Mouse (Mus musculus): Measurements from ENCODE around the gene Btf3.

Btf3 gene

DNA sequence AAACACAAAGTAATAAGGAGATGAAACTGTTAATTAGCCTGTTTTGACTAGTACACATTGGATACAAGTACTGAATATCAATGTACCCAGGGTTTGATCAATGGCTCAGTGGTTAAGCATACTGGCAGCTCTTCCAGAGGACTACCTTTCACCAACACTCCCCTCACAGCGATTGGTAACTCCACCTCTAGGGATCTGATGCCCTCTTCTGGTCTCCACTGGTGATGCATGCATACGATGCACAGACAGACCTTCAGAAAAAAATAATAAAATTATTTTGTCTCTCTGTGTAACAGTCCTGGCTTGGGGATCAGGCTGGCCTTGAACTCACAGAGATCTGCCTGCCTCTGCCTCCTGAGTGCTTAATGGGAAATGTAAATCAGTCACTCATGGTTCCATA, 15.3 kb upstream of the Btf3 start:
- DNase-seq, result no peak

DNA sequence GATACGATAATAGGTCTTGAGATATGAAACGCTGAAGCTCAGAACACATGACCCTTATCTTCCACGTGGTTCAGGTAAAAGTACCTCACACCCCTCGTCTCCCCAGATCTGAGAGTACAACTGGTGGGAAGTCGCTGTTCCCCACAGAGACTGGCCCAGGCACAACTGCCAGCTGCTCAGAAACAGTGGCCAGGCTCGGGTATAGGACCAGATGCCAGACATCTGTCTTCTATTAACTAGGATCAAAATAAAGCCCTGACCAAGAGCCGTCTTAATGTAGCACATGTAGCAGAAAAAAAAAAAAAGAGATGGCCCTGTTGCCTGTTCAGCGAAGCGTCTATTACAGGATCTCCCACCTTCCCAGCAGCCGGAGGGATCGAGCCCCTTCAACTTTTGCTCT, 8.2 kb upstream of the Btf3 start:
- DNase-seq, result no peak

GRCm38 (mm10) chr13:98317911-98318310, 1.1 kb upstream of the Btf3 start:
- DNase-seq, result no peak

GRCm38 (mm10) chr13:98317246-98317677, 456 bp upstream of the Btf3 start:
- DNase-seq, result no peak

DNA sequence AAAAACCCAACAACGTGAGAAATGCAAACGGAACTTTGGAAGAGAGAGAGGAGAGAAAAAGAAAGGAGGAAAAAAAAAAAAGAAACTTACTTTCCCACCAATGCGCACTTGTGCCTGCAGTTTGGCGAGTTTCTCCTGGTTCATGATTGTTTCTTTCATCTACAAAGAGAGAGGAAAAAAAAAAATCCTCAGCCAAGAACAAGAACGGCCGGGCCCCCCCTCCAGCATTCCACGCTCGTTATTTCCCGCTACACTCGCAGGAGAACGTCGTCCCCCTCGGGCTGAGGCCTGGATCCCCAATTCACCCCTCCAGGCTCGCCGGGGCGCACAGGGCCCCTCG, 696 bp downstream of the Btf3 start:
- no peak for DNase-seq

DNA sequence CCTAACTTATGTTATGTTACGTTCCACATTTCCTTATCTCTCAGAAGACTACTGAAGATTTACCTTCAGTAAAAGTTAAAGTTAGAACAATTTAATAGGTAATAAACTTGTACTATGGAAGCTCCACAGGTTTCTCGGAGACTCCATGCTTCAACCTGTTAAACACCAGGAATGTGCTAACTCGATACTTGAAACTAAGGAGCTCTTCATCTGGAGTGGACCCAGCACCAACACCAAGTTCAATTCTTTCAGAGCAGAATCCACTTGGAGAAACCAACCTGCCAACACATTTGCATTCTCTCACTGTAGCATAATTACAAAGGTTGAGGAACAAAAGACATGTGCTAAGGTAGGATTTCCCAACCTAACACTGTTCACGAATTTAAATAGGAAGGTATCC, 1.7 kb downstream of the Btf3 start:
- DNase-seq, result no peak

GRCm38 (mm10) chr13:98313631-98314030, 3.2 kb downstream of the Btf3 start:
- DNase-seq, result no peak

DNA sequence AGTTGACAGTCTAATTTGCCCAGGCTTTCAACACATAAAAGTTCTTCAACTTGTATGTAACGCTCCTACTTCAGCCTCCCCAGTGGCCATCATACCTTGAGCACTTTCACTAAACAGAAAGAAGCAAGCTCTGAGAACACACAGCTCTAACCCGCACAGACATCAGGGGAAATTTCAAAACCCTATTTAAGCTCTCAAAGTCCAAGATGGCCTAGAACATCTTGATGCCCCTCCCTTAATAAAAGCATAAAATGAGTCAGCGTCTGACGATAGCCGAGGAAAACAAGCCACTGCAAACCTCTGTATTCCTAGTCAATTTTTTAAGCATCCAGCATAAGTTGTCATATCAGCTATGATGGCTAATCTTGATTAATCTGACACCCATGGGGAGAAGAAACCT, 5.2 kb downstream of the Btf3 start:
- DNase-seq, result no peak

DNA sequence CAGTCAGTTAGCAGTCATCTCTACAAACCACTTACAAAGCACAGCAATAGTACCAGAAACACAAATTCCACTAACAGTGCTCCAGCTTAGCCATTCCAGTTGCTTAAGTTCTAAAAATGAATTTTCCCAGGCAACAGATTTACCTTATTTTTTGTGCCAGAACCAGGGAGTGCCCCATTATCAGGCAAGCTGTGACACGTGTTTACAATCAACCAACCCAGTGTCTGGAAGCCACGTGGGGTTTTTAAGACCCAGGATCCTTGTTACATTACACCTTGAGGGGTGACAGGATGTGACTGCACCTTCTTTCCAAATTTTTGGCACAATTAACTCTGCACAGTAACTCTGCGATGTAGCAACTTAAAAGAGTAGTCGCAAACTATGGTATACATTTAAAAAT, 8.1 kb downstream of the Btf3 start:
- DNase-seq, result no peak

- no peak for DNase-seq
Measured at GRCm38 (mm10) chr13:98308004-98308403, 8.8 kb downstream of the Btf3 start.

- DNase-seq, result no peak
Measured at GRCm38 (mm10) chr13:98306852-98307475, 9.8 kb downstream of the Btf3 start.

DNA sequence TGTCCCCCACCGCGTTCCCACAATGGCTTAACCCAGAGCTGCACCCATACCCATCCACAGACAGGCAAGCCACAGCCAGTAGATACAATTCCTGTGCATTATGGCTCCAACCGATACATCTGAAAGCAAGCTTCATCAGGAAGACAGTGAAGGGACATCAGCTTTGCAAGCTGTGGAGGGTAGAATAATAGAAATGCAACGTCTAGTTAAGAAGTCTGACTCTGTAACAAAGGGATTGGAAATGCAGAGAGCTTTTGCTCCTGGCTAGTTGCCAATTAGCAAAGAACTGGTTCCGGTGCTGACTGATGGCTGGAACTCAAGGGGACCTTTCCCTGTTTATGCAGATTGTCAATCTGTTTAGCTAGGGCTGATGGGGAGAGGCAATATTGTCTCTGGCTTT, 10.4 kb downstream of the Btf3 start:
- DNase-seq, result no peak

DNA sequence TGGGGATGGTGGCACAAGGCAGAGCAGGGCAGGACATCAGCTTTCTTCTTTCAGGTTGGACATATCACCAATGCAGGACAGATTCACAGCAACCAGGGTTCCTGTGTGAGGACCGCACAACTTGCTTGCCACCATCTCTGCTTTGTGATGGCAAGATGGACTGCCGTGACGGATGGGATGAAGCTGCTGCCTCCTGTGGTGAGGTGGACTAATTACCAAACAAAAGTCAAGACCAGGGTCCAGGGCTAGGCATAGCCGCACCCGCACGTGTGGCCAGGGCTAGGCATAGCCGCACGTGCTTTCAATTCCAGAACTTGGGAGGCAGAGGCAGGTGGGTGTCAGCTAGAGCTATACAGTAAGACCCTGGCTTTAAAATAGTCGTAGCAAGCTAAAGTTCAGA, 11.5 kb downstream of the Btf3 start:
- DNase-seq, result no peak

- DNase-seq, result peak; percentile 57
Measured at GRCm38 (mm10) chr13:98298833-98299758, 17.7 kb downstream of the Btf3 start.

DNA sequence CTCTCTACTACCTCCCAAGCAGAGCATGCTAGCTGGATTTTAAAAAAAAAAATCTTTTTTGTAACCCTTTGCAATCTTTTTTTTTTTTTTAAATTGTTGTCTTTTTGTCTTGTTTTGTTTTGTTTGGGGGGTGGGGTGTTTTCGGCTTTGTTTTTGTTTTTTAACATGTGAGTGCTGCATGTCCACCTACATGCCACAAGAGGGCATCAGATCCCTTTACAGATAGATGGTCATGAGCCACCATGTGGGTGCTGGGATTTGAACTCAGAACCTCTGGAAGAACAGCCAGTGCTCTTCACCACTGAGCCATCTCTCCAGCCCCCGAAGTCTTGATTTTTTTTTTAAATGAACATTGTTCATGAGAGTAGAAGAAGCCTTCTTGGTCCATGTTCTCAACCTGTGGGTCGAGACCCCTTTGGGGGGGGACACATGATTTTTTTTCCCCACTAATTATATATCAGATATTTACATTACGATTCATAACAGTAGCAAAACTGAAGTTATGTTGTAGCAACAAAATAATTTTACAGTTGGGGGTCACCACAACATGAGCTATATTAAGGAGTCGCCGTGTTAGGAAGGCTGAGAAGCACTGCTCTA, 18.8 kb downstream of the Btf3 start:
- DNase-seq, result no peak

DNA sequence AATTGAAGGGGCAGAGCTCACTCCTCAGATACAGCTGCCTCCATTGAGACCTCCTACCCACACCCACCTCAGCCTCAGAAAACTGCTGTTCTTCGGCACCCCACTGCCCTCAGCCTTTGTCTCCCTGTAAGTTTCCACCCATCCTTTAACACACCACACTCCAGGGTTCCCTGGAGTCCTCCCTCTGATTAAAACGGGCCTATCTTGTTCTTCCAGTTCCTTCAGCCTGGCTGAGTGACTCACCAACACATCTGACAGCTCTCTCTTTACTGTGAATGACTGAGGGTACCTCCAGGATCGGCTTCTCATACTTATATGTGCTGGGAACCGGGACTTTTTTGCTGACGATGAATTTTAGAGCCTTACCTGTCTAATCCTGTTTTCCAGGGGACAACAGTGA, 20.7 kb downstream of the Btf3 start:
- no peak for DNase-seq

DNA sequence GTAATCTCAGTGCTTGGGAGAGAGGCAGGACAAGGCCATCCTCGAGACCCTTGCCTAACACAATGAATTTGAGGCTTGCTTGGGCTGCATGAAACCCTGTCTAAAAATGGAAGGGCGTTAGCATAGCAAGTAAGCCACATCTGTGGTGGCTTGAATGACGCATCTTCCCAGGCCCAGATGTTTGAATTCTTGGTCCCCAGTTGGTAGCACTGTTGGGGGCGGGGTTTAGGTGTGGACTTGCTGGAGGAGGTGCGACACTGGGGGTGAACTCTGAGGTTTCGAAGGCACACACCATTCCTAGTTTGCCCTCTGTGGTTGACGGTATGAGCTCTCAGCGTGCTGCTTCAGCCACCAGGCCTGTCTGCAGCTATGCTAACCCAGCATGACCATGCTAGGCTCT, 25.1 kb downstream of the Btf3 start:
- no peak for DNase-seq

DNA sequence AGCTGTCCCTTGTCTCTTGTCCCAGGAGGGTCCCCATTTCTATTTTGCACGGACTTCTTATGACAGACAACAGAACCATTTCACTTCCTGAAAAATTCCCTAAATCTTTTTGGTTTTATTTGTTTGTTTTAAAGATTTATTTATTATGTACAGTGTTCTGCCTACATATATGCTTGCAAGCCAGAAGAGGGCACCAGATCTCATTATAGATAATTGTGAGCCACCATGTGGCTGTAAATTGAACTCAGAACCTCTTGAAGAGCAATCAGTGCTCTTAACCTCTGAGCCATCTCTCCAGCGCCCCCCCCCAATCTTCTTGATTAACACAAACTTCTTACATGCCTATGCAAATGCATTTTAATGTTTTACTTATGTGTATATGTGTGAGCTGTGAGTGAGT, 26.1 kb downstream of the Btf3 start:
- no peak for DNase-seq

GRCm38 (mm10) chr13:98280990-98281650, 35.7 kb downstream of the Btf3 start:
- DNase-seq, result no peak

DNA sequence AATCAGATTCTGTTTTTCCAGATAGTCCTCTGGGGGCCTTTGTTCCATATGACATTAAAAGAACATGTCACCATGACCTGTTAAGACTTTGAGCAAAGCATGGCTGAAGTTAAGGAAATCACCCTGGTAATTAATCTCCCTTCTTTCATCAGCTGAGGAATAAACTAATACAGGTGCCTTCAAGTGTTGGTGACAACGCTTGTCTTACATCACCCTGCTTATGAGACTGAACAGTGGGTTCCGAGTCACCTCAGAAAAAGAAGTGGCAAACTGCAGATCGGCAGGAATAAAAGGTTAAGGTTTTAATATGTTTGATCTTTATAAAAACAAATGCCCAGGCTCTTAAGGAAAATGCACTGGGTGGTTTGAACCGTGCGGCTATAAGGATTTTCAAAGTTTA, 37.1 kb downstream of the Btf3 start, which contains the start of gene Gm21976:
Gene Gm21976, plus strand, starts transcription at position 202 of the 400 bp plus-strand sequence.
- no peak for DNase-seq

GRCm38 (mm10) chr13:98277501-98277900, 39.3 kb downstream of the Btf3 start:
- no peak for DNase-seq

DNA sequence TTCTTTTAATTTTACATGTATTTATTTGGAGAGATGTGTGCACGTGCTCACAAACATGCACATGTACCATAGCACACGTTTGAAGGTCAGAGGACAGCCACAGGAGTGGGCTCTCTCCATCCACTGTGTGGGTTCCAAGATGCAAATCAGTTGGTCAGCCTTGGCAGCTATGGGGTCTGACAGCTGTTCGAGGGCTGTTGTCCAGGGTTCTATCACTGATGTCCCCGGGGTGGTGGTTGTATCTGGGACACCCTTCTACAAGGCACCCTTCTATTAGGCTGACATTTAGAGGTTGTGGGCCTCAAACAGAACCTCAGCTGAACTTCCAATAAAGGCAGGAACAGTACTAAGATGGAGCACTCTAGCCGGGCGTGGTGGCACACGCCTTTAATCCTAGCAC, 40.6 kb downstream of the Btf3 start:
- DNase-seq, result no peak

GRCm38 (mm10) chr13:98275646-98276045, 41.2 kb downstream of the Btf3 start:
- DNase-seq, result no peak

DNA sequence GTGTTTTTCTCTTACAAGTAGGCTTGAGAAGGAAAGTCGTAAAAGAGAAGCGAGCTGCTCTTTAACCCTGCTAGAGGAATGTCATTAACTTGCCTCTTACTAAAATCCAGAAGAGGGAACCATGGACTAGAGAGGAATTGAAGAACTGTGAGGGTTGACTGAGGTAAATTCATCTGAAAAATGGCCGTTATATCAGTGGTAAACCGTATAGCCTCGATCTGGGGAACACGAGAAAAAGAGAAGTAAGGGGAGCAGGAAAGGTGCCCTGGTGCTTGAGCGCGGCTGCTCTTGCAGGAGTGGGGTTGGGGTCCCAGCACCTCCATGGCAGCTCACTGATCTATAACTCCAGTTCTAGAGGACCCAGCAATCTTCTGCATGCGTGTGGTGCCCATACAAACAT, 42.8 kb downstream of the Btf3 start:
- no peak for DNase-seq

All from cerebellum, adult 11-12 months (tissue).